Mouse (Mus musculus): ENCODE data around the gene Rpl18a.

DNA sequence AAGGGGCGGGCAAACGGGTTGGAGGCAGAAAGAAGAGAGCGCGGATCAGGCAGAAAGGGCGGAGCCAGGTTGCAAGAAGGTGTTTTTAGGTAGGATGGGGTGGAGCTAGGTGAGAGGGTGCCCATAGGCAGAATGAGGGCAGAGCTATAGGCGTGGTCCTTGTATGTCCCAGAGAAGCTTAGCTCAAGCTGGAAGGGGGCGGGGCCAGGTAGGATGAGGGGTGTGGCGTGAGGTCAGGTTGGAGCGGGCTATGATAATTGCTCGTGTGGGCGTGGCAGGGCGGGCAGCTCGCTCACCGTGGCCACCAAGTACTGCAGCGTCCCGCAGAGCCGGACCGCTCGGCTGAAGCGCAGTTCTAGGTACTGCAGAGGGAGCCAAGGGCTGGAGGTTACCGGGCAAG lies 5.9 kb downstream of the Rpl18a start:
- TF ChIP-seq CTCF (IDR thresholded peaks at IDR 0.05; ENCODE audit: low read depth, low read length): no peak
- TF ChIP-seq EP300 (IDR thresholded peaks at IDR 0.05; ENCODE audit: insufficient read depth, low read depth, low read length): no peak
- TF ChIP-seq POLR2A (IDR thresholded peaks at IDR 0.05; ENCODE audit: insufficient read depth, low read length): no peak
